Mouse (Mus musculus) spleen, embryonic (tissue): ENCODE results near the gene Foxi3.

Experiments
- CTCF ChIA-PET: fragments of 350-600 bp; sonication (Branson Sonifier 250); formaldehyde crosslinking; loops from one replicate; lab custom pipeline; 2022; lab: Charles Lee

Gene Foxi3

DNA sequence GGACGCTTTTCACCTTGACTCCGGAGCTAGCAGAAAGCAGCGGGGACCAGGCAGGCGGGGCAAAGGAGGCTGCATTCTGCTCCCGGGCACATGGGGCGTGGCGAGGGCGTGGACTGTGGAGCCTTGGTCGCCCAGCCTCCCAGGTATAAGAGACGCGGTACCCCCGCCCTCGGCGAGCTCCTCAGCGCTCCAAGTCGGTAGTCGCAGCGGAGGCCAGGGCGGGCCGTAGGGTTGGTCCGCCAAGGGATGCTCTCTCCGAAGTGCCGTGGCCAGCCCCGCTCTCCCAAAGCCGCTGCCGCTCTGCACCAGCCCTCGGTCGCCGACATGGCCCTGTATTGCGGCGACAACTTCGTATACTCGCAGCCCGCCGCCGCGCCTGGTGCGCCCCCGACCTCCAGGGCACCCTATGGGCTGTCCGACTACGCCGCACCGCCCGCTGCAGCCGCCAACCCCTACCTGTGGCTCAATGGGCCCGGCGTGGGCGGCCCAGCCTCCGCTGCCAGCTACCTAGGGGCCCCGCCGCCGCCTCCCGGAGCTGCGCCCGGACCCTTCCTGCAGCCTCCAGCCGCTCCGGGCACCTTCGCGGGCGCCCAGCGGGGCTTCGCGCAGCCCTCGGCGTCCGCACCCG, at the start of gene Foxi3:
Gene Foxi3, plus strand, starts transcription at position 247 of the 628 bp plus-strand sequence.
- CTCF ChIA-PET = no interaction called here

DNA sequence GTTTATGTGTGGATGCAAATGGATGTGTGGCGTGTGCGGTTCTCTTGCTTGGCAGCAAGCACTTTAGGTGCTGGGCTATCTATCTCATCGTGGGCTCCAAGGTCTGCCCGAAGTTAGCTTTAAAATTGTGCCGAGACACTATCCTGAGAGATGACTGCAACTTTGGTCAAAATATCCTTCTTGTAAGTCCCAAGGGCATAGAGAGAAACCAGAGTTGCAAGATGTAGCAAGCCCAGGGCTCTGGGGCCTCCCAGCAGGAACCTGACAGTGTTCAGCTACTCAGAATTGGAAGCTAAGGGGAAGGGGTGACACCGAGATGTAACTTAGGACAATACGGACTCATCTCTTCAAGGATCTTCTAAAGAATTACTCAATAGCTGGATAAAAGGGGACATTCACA, 46.8 kb upstream of the Foxi3 start:
- CTCF ChIA-PET = no interaction called here

GRCm38 (mm10) chr6:70910285-70910684, 46.0 kb upstream of the Foxi3 start:
- CTCF ChIA-PET = interaction anchor here (0.7 kb wide), 1 partner anchor 150 kb away, joined by 3 read pairs; no protein-coding TSS in a partner anchor

GRCm38 (mm10) chr6:70911668-70912395, 44.5 kb upstream of the Foxi3 start:
- CTCF ChIA-PET = no interaction called here

DNA sequence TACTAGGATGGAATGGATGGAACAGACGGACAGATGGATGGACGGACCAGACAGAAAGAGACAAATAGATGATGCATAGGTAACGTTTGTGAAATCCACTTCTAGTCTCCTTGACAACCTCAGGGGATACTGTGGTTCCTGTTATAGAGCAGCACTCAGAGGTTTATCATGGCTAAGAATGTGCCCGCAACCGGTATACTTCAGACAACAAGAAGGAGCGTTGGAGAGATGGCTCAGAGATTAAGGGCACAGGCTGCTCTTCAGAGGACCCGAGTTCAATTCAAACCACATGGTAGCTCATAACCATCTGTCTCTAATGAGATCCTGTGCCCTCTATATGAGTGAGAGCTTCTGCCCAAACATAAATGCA, 44.0 kb upstream of the Foxi3 start:
- CTCF ChIA-PET = no interaction called here

GRCm38 (mm10) chr6:70918827-70919226, 37.5 kb upstream of the Foxi3 start, which contains the start of gene Tex37:
Gene Tex37, minus strand, starts transcription at chr6:70918927.
- CTCF ChIA-PET = no interaction called here

GRCm38 (mm10) chr6:70921274-70922074, 34.9 kb upstream of the Foxi3 start:
- CTCF ChIA-PET = no interaction called here

DNA sequence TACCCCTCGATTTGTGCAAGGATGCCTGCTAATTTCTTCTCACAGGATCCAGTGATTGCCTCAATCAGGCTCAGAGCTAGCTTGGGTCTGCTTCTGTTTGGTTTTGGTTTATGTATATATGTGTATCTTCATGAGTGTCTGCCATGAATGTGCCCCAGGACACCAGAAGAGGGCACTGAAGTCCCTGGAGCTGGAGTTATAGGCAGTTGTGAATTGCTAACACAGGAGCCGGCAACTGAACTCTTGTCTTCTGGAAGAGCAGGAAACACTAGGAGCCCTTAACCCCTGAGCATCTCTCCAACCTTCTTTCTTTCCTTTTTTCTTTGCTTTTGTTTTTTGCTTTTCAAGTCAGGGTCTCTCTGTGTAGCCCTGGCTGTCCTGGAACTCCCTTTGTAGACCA, 24.5 kb upstream of the Foxi3 start:
- CTCF ChIA-PET = no interaction called here

DNA sequence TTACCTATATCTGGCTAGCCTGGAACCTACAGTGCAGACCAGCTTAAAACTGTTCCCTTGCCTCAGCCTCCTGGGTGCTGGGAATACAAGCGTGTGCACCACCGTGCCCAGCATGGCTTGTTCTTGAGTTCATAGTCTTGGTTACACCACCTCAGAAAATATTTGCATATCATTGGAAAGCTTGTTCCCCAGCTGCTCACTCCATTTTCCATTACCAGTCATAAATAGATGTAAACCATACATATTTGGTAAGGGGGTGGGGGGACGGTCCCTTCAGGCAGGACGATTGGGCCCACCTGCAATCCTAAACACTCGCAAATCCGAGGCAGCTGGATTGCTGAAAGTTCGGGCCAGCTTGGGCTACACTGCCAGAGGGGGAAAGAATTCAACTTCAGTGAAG, 3.1 kb upstream of the Foxi3 start:
- CTCF ChIA-PET = no interaction called here

DNA sequence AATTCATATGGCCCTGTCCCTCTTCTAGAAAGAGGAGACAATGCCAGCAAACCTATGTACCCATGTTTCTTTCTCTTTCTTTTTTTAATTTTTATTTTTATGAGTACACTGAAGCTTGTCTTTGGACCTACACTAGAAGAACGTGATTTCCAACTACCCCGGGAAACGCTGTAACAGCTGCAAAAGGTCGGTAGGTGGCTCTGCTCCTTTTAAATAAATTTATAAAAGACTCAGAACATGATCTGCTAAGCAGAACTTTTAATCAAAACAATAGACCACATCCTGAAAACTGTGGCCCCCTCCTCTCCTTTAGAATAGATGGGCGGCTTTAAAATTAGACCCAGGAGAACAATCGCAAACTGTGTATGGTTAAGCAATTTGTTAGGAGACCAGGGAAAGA, 2.3 kb upstream of the Foxi3 start:
- CTCF ChIA-PET = no interaction called here

DNA sequence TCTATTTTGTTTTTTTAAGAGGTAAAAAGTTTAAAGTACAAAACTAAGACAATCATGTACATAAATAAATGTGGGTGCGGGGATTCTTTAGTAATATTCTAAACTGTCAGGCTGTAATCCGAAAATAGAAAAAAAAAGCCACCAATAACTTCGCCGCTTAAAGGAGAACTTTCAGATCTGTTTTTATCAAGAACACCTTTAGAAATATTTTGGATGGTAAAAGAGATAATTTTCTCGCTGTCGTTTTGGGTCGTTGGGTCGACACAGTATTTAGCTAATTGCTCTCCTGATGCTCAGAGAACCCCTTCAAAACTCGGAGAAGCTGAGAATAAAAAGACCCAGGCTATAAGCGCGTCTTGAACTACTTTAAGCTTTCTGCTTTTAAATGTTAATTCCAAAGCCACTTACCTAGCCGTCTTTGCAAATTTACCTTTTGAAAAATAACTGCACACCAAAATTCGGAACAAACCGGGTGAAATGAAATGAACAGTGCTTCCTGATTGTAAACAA, 985 bp upstream of the Foxi3 start:
- CTCF ChIA-PET = no interaction called here

DNA sequence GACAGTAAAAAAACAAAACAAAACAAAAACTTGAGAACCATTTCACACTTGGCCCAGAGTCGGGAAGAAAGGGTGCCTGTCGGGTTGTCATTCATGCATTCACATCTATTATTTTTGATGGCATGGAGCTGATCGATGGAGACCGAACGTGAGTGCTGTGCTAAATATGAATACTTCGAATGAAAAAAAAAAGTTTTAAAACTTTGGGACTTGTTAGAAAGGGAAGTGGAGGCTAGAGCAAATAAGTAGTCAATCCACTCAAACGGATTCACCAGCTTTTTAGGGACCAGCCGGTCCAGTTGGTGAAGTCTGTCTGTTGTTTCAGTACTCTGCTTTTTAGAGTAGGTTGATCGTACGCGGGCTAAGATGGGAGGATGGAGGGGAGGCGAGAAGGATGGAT, 490 bp upstream of the Foxi3 start:
- CTCF ChIA-PET = no interaction called here

DNA sequence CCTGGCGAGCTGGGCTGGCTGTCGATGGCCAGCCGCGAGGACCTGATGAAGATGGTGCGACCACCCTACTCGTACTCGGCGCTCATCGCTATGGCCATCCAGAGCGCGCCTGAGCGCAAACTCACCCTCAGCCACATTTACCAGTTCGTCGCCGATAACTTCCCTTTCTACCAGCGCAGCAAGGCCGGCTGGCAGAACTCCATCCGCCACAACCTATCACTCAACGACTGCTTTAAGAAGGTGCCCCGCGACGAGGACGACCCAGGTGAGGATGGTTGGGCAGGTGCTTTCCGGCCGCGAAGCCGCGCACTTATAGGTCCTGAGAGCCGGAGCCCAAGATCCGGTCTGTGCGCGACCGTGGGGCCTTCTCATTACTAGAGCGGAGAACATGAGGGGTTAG, 605 bp downstream of the Foxi3 start:
- CTCF ChIA-PET = no interaction called here

DNA sequence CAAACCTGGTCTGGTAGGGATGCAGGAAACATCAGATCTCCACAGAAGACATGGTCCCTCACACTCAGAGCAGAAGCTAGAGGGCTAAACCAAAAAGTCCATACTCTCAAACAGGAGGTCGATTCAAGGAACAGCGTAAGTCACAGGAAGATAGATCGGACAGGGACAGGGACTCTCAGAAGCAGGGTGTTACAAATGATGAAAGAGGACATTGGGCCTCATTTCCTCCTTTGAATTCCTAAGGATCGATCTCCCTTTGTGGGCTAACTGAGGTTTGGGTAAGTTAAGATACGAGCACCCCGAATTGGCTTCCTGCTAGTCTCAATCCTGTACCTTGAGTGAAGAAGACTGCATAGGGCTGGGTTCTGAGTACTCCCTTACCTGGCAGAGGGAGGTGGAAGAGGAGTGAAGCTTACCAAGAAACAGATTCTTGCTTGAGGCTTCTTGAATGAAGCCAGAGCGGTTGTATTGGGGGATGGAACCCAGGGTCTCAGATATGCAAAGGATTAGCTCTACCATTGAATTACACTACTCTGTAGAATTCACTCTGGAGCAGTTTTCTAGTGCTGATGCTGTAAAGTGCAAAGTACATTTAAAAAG, 1.1 kb downstream of the Foxi3 start:
- CTCF ChIA-PET = no interaction called here

GRCm38 (mm10) chr6:70964116-70964830, 7.9 kb downstream of the Foxi3 start:
- CTCF ChIA-PET = no interaction called here

DNA sequence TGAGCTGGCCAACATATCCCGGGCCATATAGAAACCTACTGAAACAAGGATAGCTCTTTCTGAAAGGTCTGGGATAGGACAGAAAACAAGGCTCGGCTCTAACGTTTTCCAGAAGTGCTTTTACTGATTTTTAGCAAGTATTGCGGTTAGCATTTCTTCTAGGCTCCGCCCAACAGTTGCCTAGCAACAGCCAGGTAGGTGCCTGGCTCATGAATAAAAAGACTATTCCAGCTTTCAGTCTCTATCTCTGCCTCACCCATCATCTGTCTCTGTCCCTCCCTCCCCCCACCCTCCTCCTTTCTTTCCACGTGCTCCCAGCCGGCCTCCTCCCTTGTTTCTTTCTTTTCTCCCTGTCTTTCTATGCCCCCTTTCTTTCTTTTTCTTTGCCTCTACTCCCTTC, 9.4 kb downstream of the Foxi3 start:
- CTCF ChIA-PET = interaction anchor here (0.9 kb wide), 1 partner anchor 29 kb away, joined by 7 read pairs; no protein-coding TSS in a partner anchor

- CTCF ChIA-PET = no interaction called here
These were observed 11.1 kb downstream of the Foxi3 start for GRCm38 (mm10) chr6:70967422-70967821.

DNA sequence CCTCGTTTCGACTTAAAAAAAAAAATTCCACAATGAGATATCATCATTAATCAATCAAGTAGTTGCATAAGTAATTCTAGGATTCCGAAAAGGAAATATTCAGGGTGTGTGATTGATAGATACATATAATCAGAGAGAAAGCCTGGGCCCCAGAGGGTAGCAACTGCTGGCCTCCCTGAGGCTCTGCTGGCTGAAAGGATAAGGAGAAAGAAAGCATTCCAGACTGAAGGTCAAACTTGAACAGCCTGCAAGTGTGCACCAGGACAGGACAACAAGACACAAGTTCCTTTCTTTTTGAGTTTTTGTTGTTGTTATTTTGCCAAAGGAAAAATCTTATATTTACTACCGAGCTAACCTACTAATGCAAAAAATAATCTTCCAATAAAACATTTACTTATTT, 12.0 kb downstream of the Foxi3 start:
- CTCF ChIA-PET = no interaction called here

DNA sequence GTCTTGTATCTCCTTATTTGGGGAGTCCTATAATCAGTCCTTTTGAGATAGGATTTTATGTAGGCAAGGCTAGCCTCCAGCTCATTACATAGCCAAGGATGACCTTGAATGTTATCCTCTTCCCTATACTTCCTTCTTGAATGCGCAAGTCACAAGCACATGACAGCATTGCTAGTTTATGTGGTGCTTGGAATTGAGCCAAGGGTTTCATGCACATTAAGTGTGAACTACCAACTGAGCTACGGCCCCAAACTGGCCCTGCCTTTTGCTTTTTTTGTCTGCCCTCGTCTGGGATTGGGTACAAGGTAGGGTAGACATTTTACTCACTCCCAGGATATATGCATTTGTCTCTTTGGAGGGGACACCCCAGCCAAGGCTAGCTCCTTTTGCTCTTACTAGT, 16.7 kb downstream of the Foxi3 start:
- CTCF ChIA-PET = no interaction called here

DNA sequence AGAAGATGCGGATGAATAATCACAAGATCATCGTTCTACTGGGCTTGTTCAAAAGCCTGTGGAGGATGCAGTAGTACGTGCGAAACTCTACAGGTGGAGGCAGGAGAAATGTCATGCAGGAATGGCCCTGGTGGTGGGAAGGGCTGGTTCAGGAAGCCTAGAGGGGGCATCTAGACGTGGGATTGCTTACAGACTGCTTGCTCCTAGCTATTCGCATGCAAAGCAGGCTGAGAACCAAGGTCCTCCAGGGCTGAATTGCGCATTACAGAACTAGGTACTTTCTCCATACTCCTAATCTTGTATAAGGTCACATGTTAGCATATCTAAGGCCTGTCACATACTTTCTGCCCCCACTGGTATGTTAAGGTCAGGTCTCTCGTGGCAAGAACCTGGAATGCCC, 24.7 kb downstream of the Foxi3 start:
- CTCF ChIA-PET = no interaction called here

DNA sequence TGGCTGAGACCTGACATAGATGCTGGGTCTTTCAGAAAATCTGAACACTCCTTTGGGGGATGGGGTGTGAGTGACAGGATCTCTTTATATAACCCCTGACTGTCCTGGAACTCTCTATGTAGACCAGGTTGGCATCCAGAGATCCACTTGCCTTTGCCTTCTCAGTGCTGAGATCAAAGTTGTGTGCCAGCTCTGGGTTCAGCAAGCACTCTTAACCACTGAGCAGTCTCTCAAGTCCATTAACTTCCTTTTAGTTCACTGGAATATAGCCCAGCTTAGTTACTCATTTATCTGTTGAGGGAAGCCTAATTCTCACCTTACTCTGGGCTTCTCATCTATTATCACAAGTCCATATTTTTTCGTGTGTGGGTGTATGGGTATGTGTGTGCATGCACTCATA, 26.1 kb downstream of the Foxi3 start:
- CTCF ChIA-PET = no interaction called here
